Mouse (Mus musculus) stomach, embryonic 16.5 days (tissue): ENCODE data around the gene Tmem17. TPM values are rescaled to one million over a fixed set of nuclear protein-coding genes. Genes with fewer than 3 reads are reported as not detected.

ENCODE experiments used
- ATAC-seq: fragments of 200-750 bp; cut with Nextera tagmentation; 2 replicates; pipeline ENCODE4 v1.8.0; 2017; ENCODE audit warnings: moderate number of reproducible peaks, moderate TSS enrichment; ENCODE audit not compliant: insufficient read depth, low FRiP score
- H3K27ac ChIP-seq: fragments of 300-500 bp; sonication (generic); 2 replicates; pipeline ENCODE4 v1.5.1; 2014; ENCODE audit warnings: low read length
- H3K27me3 ChIP-seq: fragments of 300-500 bp; sonication (generic); 2 replicates; pipeline ENCODE4 v1.6.1; 2014; ENCODE audit warnings: low read length, control low read depth, mixed read lengths; ENCODE audit not compliant: control insufficient read depth, insufficient read depth
- H3K36me3 ChIP-seq: fragments of 300-500 bp; sonication (generic); 2 replicates; pipeline ENCODE4 v1.6.1; 2014; ENCODE audit warnings: low read length; ENCODE audit not compliant: control insufficient read depth, insufficient read depth
- H3K4me1 ChIP-seq: fragments of 300-500 bp; sonication (generic); 2 replicates; pipeline ENCODE4 v1.6.1; 2014; ENCODE audit warnings: low read length, control low read depth, mixed read lengths; ENCODE audit not compliant: control insufficient read depth, insufficient read depth
- H3K4me2 ChIP-seq: fragments of 300-500 bp; sonication (generic); 2 replicates; pipeline ENCODE4 v1.6.1; 2014; ENCODE audit warnings: low read depth, low read length, mixed read lengths
- H3K4me3 ChIP-seq: fragments of 300-500 bp; sonication (generic); replicated peaks from 2 replicates; pipeline ENCODE4 v1.5.1; 2014; ENCODE audit warnings: mild to moderate bottlenecking, low read length
- H3K9ac ChIP-seq: fragments of 300-500 bp; sonication (generic); 2 replicates; pipeline ENCODE4 v1.6.1; 2014; ENCODE audit warnings: low read length
- H3K9me3 ChIP-seq: fragments of 300-500 bp; sonication (generic); replicated peaks from 2 replicates; pipeline ENCODE4 v1.6.1; 2016; ENCODE audit warnings: low read length, control low read depth; ENCODE audit not compliant: control insufficient read depth
- WGBS: fragments of 180-500 bp; shearing (Covaris S2); extraction: QIAGEN DNeasy Blood & Tissue Kit; methylation state at CpG from one replicate; pipeline ENCODE4 v1.1.7; 2014; 5-methylcytosine and 5-hydroxymethylcytosine counted together
- polyA plus RNA-seq: library from polyadenylated mRNA; unstranded; fragments of >200 nt; fragmentation: Nextera tagmentation; extraction: Ambion mirVana; gene quantifications from 2 replicates; pipeline ENCODE4 v1.2.1, GENCODE M21; 2015

Tmem17 gene
- polyA plus RNA-seq, 1 experiment from 2014 or later: 11.3 TPM

DNA sequence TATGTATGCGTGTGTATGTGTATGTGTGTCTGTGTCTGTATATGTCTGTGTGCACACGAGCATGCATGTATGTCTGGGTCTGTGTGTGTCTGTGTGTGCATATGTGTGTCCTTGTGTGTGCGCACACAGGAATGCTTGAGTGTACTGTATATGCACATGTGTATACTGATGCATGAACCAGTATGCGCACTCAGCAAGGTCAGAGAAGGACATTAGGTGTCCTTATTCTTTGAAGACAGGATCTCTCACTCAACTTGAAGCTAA is 49.4 kb downstream of the Tmem17 start:
- Histone ChIP-seq H3K9me3 (no peaks in the 10 kb centered on the region), H3K4me2 (no peak overlapping the region), H3K4me1 (peaks cover 14% of the 10 kb centered on the region; the same call in 1 of the 2 replicates), H3K4me3 (no peak overlapping the region), H3K36me3 (no peaks in the 10 kb centered on the region), H3K9ac (no peak overlapping the region), H3K27me3 (no peaks in the 10 kb centered on the region), H3K27ac (peak overlapping the region; percentile 39; the same call in 1 of the 2 replicates)
- WGBS: 87% methylated on average over 4 of the region's 4 CpGs
- ATAC-seq: no peak

DNA sequence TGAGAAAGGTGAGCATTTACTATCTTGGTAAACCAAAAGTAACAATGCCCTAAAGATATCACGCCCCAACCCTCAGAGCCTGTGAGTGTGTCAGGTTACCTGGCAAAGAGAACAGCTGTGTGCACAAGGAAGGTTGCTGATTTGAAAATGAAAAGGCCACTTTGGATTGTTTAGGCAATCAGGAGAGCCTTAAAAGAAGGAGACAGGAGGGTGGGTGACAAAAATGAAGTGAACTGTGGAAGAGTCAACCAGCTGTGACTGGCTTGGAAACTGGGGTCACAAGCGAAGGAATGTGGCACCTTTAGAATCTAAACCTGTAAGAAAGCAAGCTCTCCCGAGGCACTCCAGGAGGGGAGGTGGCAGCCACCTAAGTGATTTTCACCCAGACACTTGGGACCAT is 51.8 kb downstream of the Tmem17 start:
- WGBS: 59% methylated on average over 3 of the region's 3 CpGs
- Histone ChIP-seq H3K4me2 (no peak overlapping the region), H3K4me3 (no peak overlapping the region), H3K27me3 (no peaks in the 10 kb centered on the region), H3K9ac (no peak overlapping the region), H3K27ac (no peak overlapping the region), H3K9me3 (no peaks in the 10 kb centered on the region), H3K4me1 (peaks cover 14% of the 10 kb centered on the region; the same call in 1 of the 2 replicates), H3K36me3 (no peaks in the 10 kb centered on the region)
- no peak for ATAC-seq

DNA sequence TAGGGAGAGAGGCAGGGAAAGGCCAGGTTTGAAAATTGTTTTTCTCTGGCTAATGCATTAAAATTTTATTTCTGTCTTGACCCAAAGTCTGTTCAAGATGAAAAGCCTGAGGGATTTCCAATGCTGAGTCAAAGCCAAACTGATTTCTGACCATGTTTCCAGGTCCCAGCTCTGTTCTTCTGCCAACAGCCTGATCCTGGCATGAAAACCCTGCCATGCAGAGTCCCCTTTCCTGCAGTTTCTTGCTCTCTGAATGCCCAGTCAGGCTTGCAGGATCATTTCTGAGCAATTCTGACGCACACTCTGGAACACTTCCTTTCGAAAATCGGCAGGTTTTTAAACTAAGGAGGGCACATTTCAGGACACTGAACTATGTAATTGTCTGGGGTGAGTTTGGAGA is 52.8 kb downstream of the Tmem17 start:
- no peaks in the 10 kb centered on the region for H3K36me3 ChIP-seq
- 88% methylated on average over 3 of the region's 3 CpGs for WGBS
- no peaks in the 10 kb centered on the region for H3K9me3 ChIP-seq
- H3K9ac ChIP-seq: no peak overlapping the region
- H3K4me3 ChIP-seq: no peak overlapping the region
- no peaks in the 10 kb centered on the region for H3K27me3 ChIP-seq
- no peak overlapping the region for H3K4me2 ChIP-seq
- no peak overlapping the region for H3K27ac ChIP-seq
- no peak for ATAC-seq
- H3K4me1 ChIP-seq: peaks cover 14% of the 10 kb centered on the region; the same call in 1 of the 2 replicates

Other genes with a start within 250 kb of the Tmem17 start
- 10.7 and 12.7 TPM in 2 replicates for gene Ehbp1, start 169.8 kb upstream of the Tmem17 start, polyA plus RNA-seq